Mouse (Mus musculus): ENCODE results near the gene Cd180. TPM values are rescaled to one million over a fixed set of nuclear protein-coding genes. Genes with fewer than 3 reads are reported as not detected.
A peak's percentile ranks its signal among the peaks of the same experiment; 100 is the strongest.
"Not testable (repeated sequence)": the region's sequence is repeated elsewhere in the genome, so short reads cannot be mapped to it uniquely, and the experiment has no call there.

Gene Cd180
- polyA plus RNA-seq, 1 experiment from 2014 or later = 0.15 TPM

- WGBS = 62% methylated on average over 18 of the region's 18 CpGs
- Histone ChIP-seq H3K9me3 (replicated peaks) (no peaks in the 10 kb centered on the region), H3K27me3 (ENCODE audit: low read depth, poor library complexity, severe bottlenecking) (peaks cover 20% of the 10 kb centered on the region; the same call in 1 of the 2 replicates), H3K36me3 (no peaks in the 10 kb centered on the region), H3K27ac (no peak overlapping the region), H3K4me3 (no peak overlapping the region), H3K4me1 (no peaks in the 10 kb centered on the region; the same call in 1 of the 2 replicates)
- no peak for DNase-seq (ENCODE audit: low spot score)
Observed at GRCm38 (mm10) chr13:102665588-102666232, 27.6 kb upstream of the Cd180 start.

GRCm38 (mm10) chr13:102666233-102666614, 27.1 kb upstream of the Cd180 start:
- Histone ChIP-seq H3K4me1 (no peaks in the 10 kb centered on the region; the same call in 1 of the 2 replicates), H3K4me3 (no peak overlapping the region), H3K36me3 (no peaks in the 10 kb centered on the region), H3K27ac (no peak overlapping the region), H3K9me3 (replicated peaks) (no peaks in the 10 kb centered on the region), H3K27me3 (ENCODE audit: low read depth, poor library complexity, severe bottlenecking) (peaks cover 20% of the 10 kb centered on the region; the same call in 1 of the 2 replicates)
- WGBS = 91% methylated on average over 12 of the region's 12 CpGs
- DNase-seq (ENCODE audit: low spot score) = no peak

GRCm38 (mm10) chr13:102666731-102667130, 26.6 kb upstream of the Cd180 start:
- WGBS = 87% methylated on average over 4 of the region's 4 CpGs
- Histone ChIP-seq H3K9me3 (replicated peaks) (no peaks in the 10 kb centered on the region), H3K4me3 (no peak overlapping the region), H3K36me3 (no peaks in the 10 kb centered on the region), H3K27ac (no peak overlapping the region), H3K4me1 (no peaks in the 10 kb centered on the region; the same call in 1 of the 2 replicates), H3K27me3 (ENCODE audit: low read depth, poor library complexity, severe bottlenecking) (peaks cover 20% of the 10 kb centered on the region; the same call in 1 of the 2 replicates)
- no peak for DNase-seq (ENCODE audit: low spot score)

GRCm38 (mm10) chr13:102667401-102667800, 26.0 kb upstream of the Cd180 start:
- no peaks in the 10 kb centered on the region for H3K9me3 ChIP-seq (replicated peaks)
- no peak for DNase-seq (ENCODE audit: low spot score)
- H3K27ac ChIP-seq = no peak overlapping the region
- WGBS = 91% methylated on average over 4 of the region's 4 CpGs
- H3K36me3 ChIP-seq = no peaks in the 10 kb centered on the region
- H3K4me1 ChIP-seq = no peaks in the 10 kb centered on the region; the same call in 1 of the 2 replicates
- no peak overlapping the region for H3K4me3 ChIP-seq
- peaks cover 19% of the 10 kb centered on the region; the same call in 1 of the 2 replicates for H3K27me3 ChIP-seq (ENCODE audit: low read depth, poor library complexity, severe bottlenecking)

- Histone ChIP-seq H3K27ac (no peak overlapping the region), H3K27me3 (ENCODE audit: low read depth, poor library complexity, severe bottlenecking) (peaks cover 15% of the 10 kb centered on the region; the same call in 1 of the 2 replicates), H3K4me3 (no peak overlapping the region), H3K9me3 (replicated peaks) (no peaks in the 10 kb centered on the region), H3K4me1 (no peaks in the 10 kb centered on the region; the same call in 1 of the 2 replicates), H3K36me3 (no peaks in the 10 kb centered on the region)
- WGBS = 92% methylated on average over 9 of the region's 9 CpGs
- no peak for DNase-seq (ENCODE audit: low spot score)
Observed at GRCm38 (mm10) chr13:102667842-102668241, 25.5 kb upstream of the Cd180 start.

GRCm38 (mm10) chr13:102668933-102669332, 24.4 kb upstream of the Cd180 start:
- Histone ChIP-seq H3K9me3 (replicated peaks) (no peaks in the 10 kb centered on the region), H3K4me1 (no peaks in the 10 kb centered on the region; the same call in 1 of the 2 replicates), H3K27me3 (ENCODE audit: low read depth, poor library complexity, severe bottlenecking) (peaks cover 9% of the 10 kb centered on the region; the same call in 1 of the 2 replicates), H3K27ac (no peak overlapping the region), H3K36me3 (no peaks in the 10 kb centered on the region), H3K4me3 (no peak overlapping the region)
- no peak for DNase-seq (ENCODE audit: low spot score)
- 90% methylated on average over 6 of the region's 6 CpGs for WGBS

GRCm38 (mm10) chr13:102669522-102670256, 23.7 kb upstream of the Cd180 start:
- no peaks in the 10 kb centered on the region; the same call in 1 of the 2 replicates for H3K4me1 ChIP-seq
- H3K4me3 ChIP-seq = no peak overlapping the region
- H3K9me3 ChIP-seq (replicated peaks) = no peaks in the 10 kb centered on the region
- no peaks in the 10 kb centered on the region for H3K36me3 ChIP-seq
- WGBS = 61% methylated on average over 14 of the region's 14 CpGs
- DNase-seq (ENCODE audit: low spot score) = no peak
- H3K27ac ChIP-seq = 0 out of 2 replicates have a peak overlapping the region, but pooled peaks have one; percentile 10
- H3K27me3 ChIP-seq (ENCODE audit: low read depth, poor library complexity, severe bottlenecking) = peaks cover 9% of the 10 kb centered on the region; the same call in 1 of the 2 replicates

- Histone ChIP-seq H3K27ac (no peak overlapping the region), H3K27me3 (ENCODE audit: low read depth, poor library complexity, severe bottlenecking) (peaks cover 7% of the 10 kb centered on the region; the same call in 1 of the 2 replicates), H3K36me3 (no peaks in the 10 kb centered on the region), H3K4me3 (no peak overlapping the region), H3K9me3 (replicated peaks) (no peaks in the 10 kb centered on the region), H3K4me1 (no peaks in the 10 kb centered on the region; the same call in 1 of the 2 replicates)
- no peak for DNase-seq (ENCODE audit: low spot score)
- WGBS = 79% methylated on average over 7 of the region's 7 CpGs
Observed at GRCm38 (mm10) chr13:102670503-102670902, 22.9 kb upstream of the Cd180 start.

- no peaks in the 10 kb centered on the region for H3K9me3 ChIP-seq (replicated peaks)
- H3K4me3 ChIP-seq = no peak overlapping the region
- no peaks in the 10 kb centered on the region for H3K4me1 ChIP-seq
- no peak overlapping the region for H3K27ac ChIP-seq
- H3K36me3 ChIP-seq = no peaks in the 10 kb centered on the region
- DNase-seq (ENCODE audit: low spot score) = no peak
- no peaks in the 10 kb centered on the region for H3K27me3 ChIP-seq (ENCODE audit: low read depth, poor library complexity, severe bottlenecking)
- WGBS = 92% methylated on average over 3 of the region's 3 CpGs
Observed at GRCm38 (mm10) chr13:102674083-102674482, 19.3 kb upstream of the Cd180 start.

GRCm38 (mm10) chr13:102677602-102678001, 15.8 kb upstream of the Cd180 start:
- not testable (repeated sequence) for H3K27me3 ChIP-seq (ENCODE audit: low read depth, poor library complexity, severe bottlenecking); DNase-seq (ENCODE audit: low spot score); H3K9me3 ChIP-seq (replicated peaks); H3K36me3 ChIP-seq; H3K4me1 ChIP-seq; H3K4me3 ChIP-seq; H3K27ac ChIP-seq
- 89% methylated on average over 4 of the region's 4 CpGs for WGBS

- H3K27me3 ChIP-seq (ENCODE audit: low read depth, poor library complexity, severe bottlenecking) = no peaks in the 10 kb centered on the region
- H3K4me3 ChIP-seq = no peak overlapping the region
- H3K27ac ChIP-seq = no peak overlapping the region
- no peaks in the 10 kb centered on the region for H3K9me3 ChIP-seq (replicated peaks)
- H3K36me3 ChIP-seq = no peaks in the 10 kb centered on the region
- no peaks in the 10 kb centered on the region for H3K4me1 ChIP-seq
- DNase-seq (ENCODE audit: low spot score) = peak; percentile 77
- 13% methylated on average over 2 of the region's 2 CpGs for WGBS
Observed at GRCm38 (mm10) chr13:102678482-102678881, 14.9 kb upstream of the Cd180 start.

GRCm38 (mm10) chr13:102684890-102685289, 8.5 kb upstream of the Cd180 start:
- Histone ChIP-seq H3K27ac (no peak overlapping the region), H3K9me3 (replicated peaks) (no peaks in the 10 kb centered on the region), H3K36me3 (no peaks in the 10 kb centered on the region), H3K4me1 (no peaks in the 10 kb centered on the region), H3K4me3 (no peak overlapping the region), H3K27me3 (ENCODE audit: low read depth, poor library complexity, severe bottlenecking) (no peaks in the 10 kb centered on the region)
- no peak for DNase-seq (ENCODE audit: low spot score)
- WGBS = 77% methylated on average over 4 of the region's 4 CpGs

GRCm38 (mm10) chr13:102688121-102688520, 5.2 kb upstream of the Cd180 start:
- Histone ChIP-seq H3K4me1 (peaks cover 11% of the 10 kb centered on the region; the same call in 1 of the 2 replicates), H3K27ac (no peak overlapping the region), H3K9me3 (replicated peaks) (no peaks in the 10 kb centered on the region), H3K27me3 (ENCODE audit: low read depth, poor library complexity, severe bottlenecking) (no peaks in the 10 kb centered on the region), H3K4me3 (no peak overlapping the region), H3K36me3 (no peaks in the 10 kb centered on the region)
- 100% methylated on average over 1 of the region's 1 CpGs for whole genome bisulfite sequencing
- DNase-seq (ENCODE audit: low spot score) = no peak

Measured in limb, embryonic 10.5 days (tissue).